Mouse (Mus musculus): ENCODE measurements around the gene Itgb5. TPM values are rescaled to one million over a fixed set of nuclear protein-coding genes. Genes with fewer than 3 reads are reported as not detected.

Itgb5 gene
- polyA plus RNA-seq, 1 experiment from 2014 or later = 41.4 TPM

GRCm38 (mm10) chr16:33886665-33887064, 57.2 kb downstream of the Itgb5 start:
- no peak overlapping the region for H3K9ac ChIP-seq (ENCODE audit: low read length)
- no peaks in the 10 kb centered on the region for H3K27me3 ChIP-seq (replicated peaks; ENCODE audit: control insufficient read depth, insufficient read depth, low read length)
- H3K9me3 ChIP-seq (ENCODE audit: control insufficient read depth, low read length) = no peaks in the 10 kb centered on the region
- DNase-seq (ENCODE audit: low spot score) (no peak), ATAC-seq (replicated peaks; ENCODE audit: low FRiP score, low TSS enrichment, low read depth) (no peak)
- H3K4me1 ChIP-seq (replicated peaks; ENCODE audit: control insufficient read depth, insufficient read depth, low read length) = peaks cover 61% of the 10 kb centered on the region
- H3K36me3 ChIP-seq (ENCODE audit: control insufficient read depth, insufficient read depth, low read length) = no peaks in the 10 kb centered on the region
- H3K27ac ChIP-seq (ENCODE audit: low read depth) = peak overlapping the region; percentile 51
- WGBS = 17% methylated on average over 6 of the region's 6 CpGs
- no peak overlapping the region for H3K4me3 ChIP-seq (ENCODE audit: low read depth, low read length)
- 0 out of 2 replicates have a peak overlapping the region, but pooled peaks have one; percentile 6 for H3K4me2 ChIP-seq (ENCODE audit: low read length)

DNA sequence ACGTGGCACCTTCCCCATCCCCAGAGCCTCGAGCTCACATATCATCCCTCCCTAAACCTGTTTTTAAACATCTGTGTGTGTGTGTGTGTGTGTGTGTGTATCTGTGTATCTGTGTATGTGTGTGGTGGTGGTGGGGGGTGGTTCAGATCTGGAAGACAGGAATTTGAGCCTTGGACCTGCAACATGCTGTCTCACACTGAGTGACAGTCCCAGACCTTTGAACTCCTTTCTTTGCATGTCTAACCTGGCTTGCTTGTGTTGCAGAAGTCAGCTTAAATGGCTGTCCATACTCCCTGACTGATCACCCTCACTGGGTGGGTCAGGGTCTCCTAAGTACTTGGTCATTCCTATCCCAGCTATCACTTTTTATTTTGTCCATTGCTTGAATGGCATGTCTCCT, 58.5 kb downstream of the Itgb5 start:
- Histone ChIP-seq H3K36me3 (ENCODE audit: control insufficient read depth, insufficient read depth, low read length) (no peaks in the 10 kb centered on the region), H3K27ac (ENCODE audit: low read depth) (no peak overlapping the region), H3K9me3 (ENCODE audit: control insufficient read depth, low read length) (no peaks in the 10 kb centered on the region), H3K4me2 (ENCODE audit: low read length) (no peak overlapping the region), H3K9ac (ENCODE audit: low read length) (no peak overlapping the region), H3K27me3 (replicated peaks; ENCODE audit: control insufficient read depth, insufficient read depth, low read length) (no peaks in the 10 kb centered on the region), H3K4me1 (replicated peaks; ENCODE audit: control insufficient read depth, insufficient read depth, low read length) (peaks cover 63% of the 10 kb centered on the region), H3K4me3 (ENCODE audit: low read depth, low read length) (no peak overlapping the region)
- DNase-seq (ENCODE audit: low spot score) (no peak), ATAC-seq (replicated peaks; ENCODE audit: low FRiP score, low TSS enrichment, low read depth) (no peak)
- 74% methylated on average over 2 of the region's 2 CpGs for WGBS

- H3K4me1 ChIP-seq (replicated peaks; ENCODE audit: control insufficient read depth, insufficient read depth, low read length) = peaks cover 54% of the 10 kb centered on the region
- 83% methylated on average over 13 of the region's 13 CpGs for WGBS
- DNase-seq (ENCODE audit: low spot score) = no peak
- H3K36me3 ChIP-seq (ENCODE audit: control insufficient read depth, insufficient read depth, low read length) = no peaks in the 10 kb centered on the region
- H3K9ac ChIP-seq (ENCODE audit: low read length) = no peak overlapping the region
- H3K9me3 ChIP-seq (ENCODE audit: control insufficient read depth, low read length) = no peaks in the 10 kb centered on the region
- H3K4me3 ChIP-seq (ENCODE audit: low read depth, low read length) = no peak overlapping the region
- ATAC-seq (replicated peaks; ENCODE audit: low FRiP score, low TSS enrichment, low read depth) = no peak
- no peaks in the 10 kb centered on the region for H3K27me3 ChIP-seq (replicated peaks; ENCODE audit: control insufficient read depth, insufficient read depth, low read length)
- no peak overlapping the region for H3K27ac ChIP-seq (ENCODE audit: low read depth)
- H3K4me2 ChIP-seq (ENCODE audit: low read length) = no peak overlapping the region
Observed at GRCm38 (mm10) chr16:33889000-33889607, 59.6 kb downstream of the Itgb5 start.

DNA sequence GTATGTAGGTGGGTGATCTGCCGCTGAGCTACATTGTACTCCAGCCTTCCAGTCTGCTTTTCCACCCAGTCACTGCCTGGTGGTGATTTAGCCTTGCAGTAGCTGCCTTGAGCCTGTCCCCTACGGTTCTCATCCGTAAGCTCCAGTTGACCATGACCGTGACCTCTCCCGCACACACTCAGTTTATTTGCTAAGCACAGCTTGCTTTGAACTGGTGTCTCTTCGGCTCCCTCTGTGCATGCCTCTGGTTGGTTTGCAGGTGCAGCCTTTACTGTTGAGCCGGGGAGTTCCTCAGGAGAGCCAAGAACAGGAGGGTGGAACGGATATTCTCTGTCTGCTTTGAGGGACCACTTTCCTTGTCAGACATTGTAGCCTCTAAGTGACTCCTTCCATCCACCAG, 61.6 kb downstream of the Itgb5 start:
- H3K27me3 ChIP-seq (replicated peaks; ENCODE audit: control insufficient read depth, insufficient read depth, low read length) = no peaks in the 10 kb centered on the region
- H3K36me3 ChIP-seq (ENCODE audit: control insufficient read depth, insufficient read depth, low read length) = no peaks in the 10 kb centered on the region
- H3K9ac ChIP-seq (ENCODE audit: low read length) = no peak overlapping the region
- no peaks in the 10 kb centered on the region for H3K9me3 ChIP-seq (ENCODE audit: control insufficient read depth, low read length)
- peak overlapping the region; percentile 69 for H3K27ac ChIP-seq (ENCODE audit: low read depth)
- WGBS = 57% methylated on average over 8 of the region's 8 CpGs
- ATAC-seq (replicated peaks; ENCODE audit: low FRiP score, low TSS enrichment, low read depth) = no peak
- H3K4me1 ChIP-seq (replicated peaks; ENCODE audit: control insufficient read depth, insufficient read depth, low read length) = peaks cover 44% of the 10 kb centered on the region
- no peak overlapping the region for H3K4me3 ChIP-seq (ENCODE audit: low read depth, low read length)
- peak overlapping the region; percentile 40; the same call in 1 of the 2 replicates for H3K4me2 ChIP-seq (ENCODE audit: low read length)
- DNase-seq (ENCODE audit: low spot score) = no peak

GRCm38 (mm10) chr16:33891561-33892281, 62.3 kb downstream of the Itgb5 start:
- Histone ChIP-seq H3K9ac (ENCODE audit: low read length) (no peak overlapping the region), H3K4me3 (ENCODE audit: low read depth, low read length) (no peak overlapping the region)

GRCm38 (mm10) chr16:33892539-33892938, 63.1 kb downstream of the Itgb5 start:
- Histone ChIP-seq H3K4me1 (replicated peaks; ENCODE audit: control insufficient read depth, insufficient read depth, low read length) (peaks cover 34% of the 10 kb centered on the region), H3K9me3 (ENCODE audit: control insufficient read depth, low read length) (no peaks in the 10 kb centered on the region), H3K4me2 (ENCODE audit: low read length) (peak overlapping the region; percentile 40; the same call in 1 of the 2 replicates), H3K9ac (ENCODE audit: low read length) (no peak overlapping the region), H3K27me3 (replicated peaks; ENCODE audit: control insufficient read depth, insufficient read depth, low read length) (no peaks in the 10 kb centered on the region), H3K4me3 (ENCODE audit: low read depth, low read length) (no peak overlapping the region), H3K36me3 (ENCODE audit: control insufficient read depth, insufficient read depth, low read length) (no peaks in the 10 kb centered on the region), H3K27ac (ENCODE audit: low read depth) (peak overlapping the region; percentile 69; the same call in 1 of the 2 replicates)
- 49% methylated on average over 6 of the region's 6 CpGs for WGBS
- DNase-seq (ENCODE audit: low spot score) = no peak
- no peak for ATAC-seq (replicated peaks; ENCODE audit: low FRiP score, low TSS enrichment, low read depth)

More at GRCm38 (mm10) chr16:33891561-33892281, 62.3 kb downstream of the Itgb5 start:
- Histone ChIP-seq H3K4me1 (replicated peaks; ENCODE audit: control insufficient read depth, insufficient read depth, low read length) (peaks cover 38% of the 10 kb centered on the region), H3K4me2 (ENCODE audit: low read length) (peak overlapping the region; percentile 40), H3K27ac (ENCODE audit: low read depth) (peak overlapping the region; percentile 69), H3K27me3 (replicated peaks; ENCODE audit: control insufficient read depth, insufficient read depth, low read length) (no peaks in the 10 kb centered on the region), H3K36me3 (ENCODE audit: control insufficient read depth, insufficient read depth, low read length) (no peaks in the 10 kb centered on the region), H3K9me3 (ENCODE audit: control insufficient read depth, low read length) (no peaks in the 10 kb centered on the region)
- 26% methylated on average over 14 of the region's 14 CpGs for WGBS
- ATAC-seq (replicated peaks; ENCODE audit: low FRiP score, low TSS enrichment, low read depth) = peak; percentile 65; the same call in 1 of the 2 replicates
- peak; percentile 83 for DNase-seq (ENCODE audit: low spot score)

GRCm38 (mm10) chr16:33893796-33894195, 64.3 kb downstream of the Itgb5 start:
- Histone ChIP-seq H3K36me3 (ENCODE audit: control insufficient read depth, insufficient read depth, low read length) (no peaks in the 10 kb centered on the region), H3K9ac (ENCODE audit: low read length) (no peak overlapping the region), H3K4me1 (replicated peaks; ENCODE audit: control insufficient read depth, insufficient read depth, low read length) (peaks cover 34% of the 10 kb centered on the region), H3K4me2 (ENCODE audit: low read length) (no peak overlapping the region), H3K9me3 (ENCODE audit: control insufficient read depth, low read length) (no peaks in the 10 kb centered on the region), H3K4me3 (ENCODE audit: low read depth, low read length) (no peak overlapping the region), H3K27me3 (replicated peaks; ENCODE audit: control insufficient read depth, insufficient read depth, low read length) (no peaks in the 10 kb centered on the region), H3K27ac (ENCODE audit: low read depth) (no peak overlapping the region)
- DNase-seq (ENCODE audit: low spot score) = no peak
- ATAC-seq (replicated peaks; ENCODE audit: low FRiP score, low TSS enrichment, low read depth) = no peak
- 90% methylated on average over 4 of the region's 4 CpGs for WGBS

- no peak overlapping the region for H3K27ac ChIP-seq (ENCODE audit: low read depth)
- DNase-seq (ENCODE audit: low spot score) (no peak), ATAC-seq (replicated peaks; ENCODE audit: low FRiP score, low TSS enrichment, low read depth) (no peak)
- no peaks in the 10 kb centered on the region for H3K9me3 ChIP-seq (ENCODE audit: control insufficient read depth, low read length)
- H3K4me2 ChIP-seq (ENCODE audit: low read length) = no peak overlapping the region
- no peak overlapping the region for H3K9ac ChIP-seq (ENCODE audit: low read length)
- H3K27me3 ChIP-seq (replicated peaks; ENCODE audit: control insufficient read depth, insufficient read depth, low read length) = no peaks in the 10 kb centered on the region
- H3K36me3 ChIP-seq (ENCODE audit: control insufficient read depth, insufficient read depth, low read length) = peaks cover 6% of the 10 kb centered on the region
- no peak overlapping the region for H3K4me3 ChIP-seq (ENCODE audit: low read depth, low read length)
- peaks cover 34% of the 10 kb centered on the region for H3K4me1 ChIP-seq (replicated peaks; ENCODE audit: control insufficient read depth, insufficient read depth, low read length)
- WGBS = 47% methylated on average over 1 of the region's 1 CpGs
Observed at GRCm38 (mm10) chr16:33894449-33894848, 65.0 kb downstream of the Itgb5 start.

Measured in intestine, embryonic 14.5 days (tissue).